Mouse (Mus musculus) liver, adult 2 months (tissue): ENCODE results near the gene Ppp6r3. TPM values are rescaled to one million over a fixed set of nuclear protein-coding genes. Genes with fewer than 3 reads are reported as not detected.
A peak's percentile ranks its signal among the peaks of the same experiment; 100 is the strongest.

Experiments
- DNase-seq: peaks from one replicate; pipeline ENCODE4 v3.0.0-alpha.2; 2011; ENCODE audit warnings: low read depth, low spot score; ENCODE audit errors: extremely low read depth
- H3K27ac ChIP-seq: fragments of 200-500 bp; replicated peaks from 2 replicates; pipeline ENCODE4 v1.5.1; 2012; ENCODE audit warnings: low read depth, mild to moderate bottlenecking, control low read depth, inconsistent platforms, low read length; ENCODE audit not compliant: insufficient read depth
- H3K27me3 ChIP-seq: fragments of 200-500 bp; 2 replicates; pipeline ENCODE4 v1.6.1; 2012; ENCODE audit warnings: mild to moderate bottlenecking, moderate library complexity, low read length, inconsistent platforms; ENCODE audit not compliant: control insufficient read depth, insufficient read depth
- H3K36me3 ChIP-seq: fragments of 200-500 bp; 2 replicates; pipeline ENCODE4 v1.6.1; 2012; ENCODE audit warnings: low read length, inconsistent platforms; ENCODE audit not compliant: control insufficient read depth, insufficient read depth
- H3K4me1 ChIP-seq: fragments of 200-500 bp; 2 replicates; pipeline ENCODE4 v1.6.1; 2011; ENCODE audit warnings: low read length; ENCODE audit not compliant: control insufficient read depth, insufficient read depth
- H3K4me3 ChIP-seq: fragments of 200-500 bp; 2 replicates; pipeline ENCODE4 v1.5.1; 2011; ENCODE audit warnings: low read depth, mild to moderate bottlenecking, control low read depth, low read length, moderate library complexity; ENCODE audit not compliant: insufficient read depth
- H3K79me2 ChIP-seq: fragments of 200-500 bp; 2 replicates; pipeline ENCODE4 v1.6.1; 2012; ENCODE audit warnings: inconsistent platforms, mild to moderate bottlenecking, low read length, moderate library complexity; ENCODE audit not compliant: control insufficient read depth, insufficient read depth
- H3K9ac ChIP-seq: fragments of 200-500 bp; 2 replicates; pipeline ENCODE4 v1.6.1; 2012; ENCODE audit warnings: low read depth, mild to moderate bottlenecking, control low read depth, inconsistent platforms, low read length
- CTCF ChIP-seq: fragments of 200-500 bp; IDR thresholded peaks from 2 replicates; pipeline ENCODE4 v1.5.1; 2011; ENCODE audit warnings: low read depth, low read length, control low read depth
- POLR2A ChIP-seq: fragments of 200-500 bp; IDR thresholded peaks from 2 replicates; pipeline ENCODE4 v1.6.1; 2011; ENCODE audit warnings: low read length, control low read depth; ENCODE audit not compliant: insufficient read depth; ENCODE audit errors: extremely low read depth
- WGBS: fragments of 180-500 bp; shearing (Covaris S2); methylation state at CpG from one replicate; pipeline ENCODE4 v1.1.7; 2018; 5-methylcytosine and 5-hydroxymethylcytosine counted together
- polyA plus RNA-seq: library from polyadenylated mRNA; depleted of rRNA; stranded (reverse); fragments of >200 nt; gene quantifications from 2 replicates; pipeline ENCODE4 v1.2.3, GENCODE M21; 2012
- total RNA-seq: library from RNA; depleted of rRNA; stranded (reverse); fragments of >200 nt; gene quantifications from 2 replicates; pipeline ENCODE4 v1.2.3, GENCODE M21; 2014

Ppp6r3 gene
- total and polyA plus RNA-seq, 2 experiments, result 27.7 to 63.7 TPM

GRCm38 (mm10) chr19:3613991-3614390, 38.4 kb upstream of the Ppp6r3 start:
- TF ChIP-seq POLR2A (no peak), CTCF (no peak)
- 49% methylated on average over 10 of the region's 10 CpGs for WGBS
- H3K4me3 ChIP-seq, result no peak overlapping the region
- H3K36me3 ChIP-seq, result peaks cover 28% of the 10 kb centered on the region
- H3K27me3 ChIP-seq, result no peaks in the 10 kb centered on the region
- peak; percentile 21 for DNase-seq
- 0 out of 2 replicates have a peak, but pooled peaks cover 3% of the 10 kb centered on the region for H3K4me1 ChIP-seq
- H3K9ac ChIP-seq, result no peak overlapping the region
- H3K27ac ChIP-seq, result no peak overlapping the region
- H3K79me2 ChIP-seq, result no peaks in the 10 kb centered on the region

DNA sequence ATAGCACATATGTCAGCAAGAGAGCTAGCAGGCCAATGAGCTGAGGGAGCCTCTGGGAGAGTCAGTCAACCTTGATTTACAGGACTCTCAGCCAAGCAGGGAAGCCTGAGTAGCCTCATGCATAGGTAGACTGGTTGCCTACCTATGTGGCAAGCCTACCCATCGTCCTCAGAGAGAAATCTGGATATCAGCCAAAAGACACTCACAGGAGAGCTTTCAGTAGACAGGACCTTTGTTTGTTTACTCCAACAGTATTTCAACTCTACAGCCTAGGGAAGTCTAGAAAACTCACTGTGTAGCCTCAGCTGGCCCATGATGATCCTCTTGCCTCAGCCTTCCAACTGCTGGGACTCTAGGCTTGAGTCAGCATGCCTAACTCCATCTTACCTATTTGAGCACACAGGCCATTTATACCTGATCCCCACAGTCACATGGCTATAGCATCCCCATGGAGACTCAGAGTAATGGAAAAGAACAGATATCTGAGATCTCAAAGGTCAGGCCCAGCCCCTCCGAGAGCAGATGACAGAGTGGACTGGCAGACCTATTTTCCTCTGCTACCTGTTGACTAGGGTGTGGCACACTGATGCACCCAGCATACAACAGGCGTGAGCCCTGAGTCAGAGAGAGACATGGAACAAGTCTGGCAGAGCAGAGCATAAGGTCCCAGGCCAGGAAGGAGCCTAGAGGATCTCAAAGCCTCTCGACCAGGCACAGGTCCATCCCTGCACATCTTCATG, 37.2 kb upstream of the Ppp6r3 start:
- 70% methylated on average over 4 of the region's 4 CpGs for whole genome bisulfite sequencing
- no peaks in the 10 kb centered on the region for H3K79me2 ChIP-seq
- no peak overlapping the region for H3K9ac ChIP-seq
- peaks cover 20% of the 10 kb centered on the region; the same call in 1 of the 2 replicates for H3K36me3 ChIP-seq
- no peak overlapping the region for H3K27ac ChIP-seq
- H3K4me3 ChIP-seq, result no peak overlapping the region
- TF ChIP-seq CTCF, result no peak
- no peak for TF ChIP-seq POLR2A
- DNase-seq, result peak; percentile 48
- no peaks in the 10 kb centered on the region for H3K27me3 ChIP-seq
- H3K4me1 ChIP-seq, result 0 out of 2 replicates have a peak, but pooled peaks cover 3% of the 10 kb centered on the region

DNA sequence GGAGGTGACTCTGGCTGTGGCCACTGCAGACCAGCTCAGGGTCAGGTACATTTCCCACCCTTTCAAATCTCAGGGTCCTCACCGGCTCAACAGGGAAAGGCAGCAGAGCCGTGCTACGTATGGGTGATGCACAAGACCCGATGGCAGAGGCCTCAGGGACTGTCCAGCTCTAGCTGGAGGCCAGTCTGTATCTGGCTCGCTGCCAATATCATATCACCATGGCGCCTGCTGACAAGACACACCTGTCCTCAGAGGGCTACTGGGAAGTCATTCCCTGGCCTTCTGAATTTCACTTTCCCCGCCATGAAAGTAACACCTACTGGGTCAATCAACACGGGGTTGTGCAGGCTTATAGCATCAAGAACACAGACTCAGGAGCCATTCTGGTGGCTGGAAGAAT, 36.2 kb upstream of the Ppp6r3 start:
- Histone ChIP-seq H3K36me3 (peaks cover 18% of the 10 kb centered on the region), H3K27ac (no peak overlapping the region), H3K4me1 (0 out of 2 replicates have a peak, but pooled peaks cover 3% of the 10 kb centered on the region), H3K4me3 (no peak overlapping the region), H3K27me3 (no peaks in the 10 kb centered on the region), H3K79me2 (no peaks in the 10 kb centered on the region), H3K9ac (no peak overlapping the region)
- WGBS, result 66% methylated on average over 8 of the region's 8 CpGs
- DNase-seq, result no peak
- TF ChIP-seq POLR2A, result no peak
- no peak for TF ChIP-seq CTCF

DNA sequence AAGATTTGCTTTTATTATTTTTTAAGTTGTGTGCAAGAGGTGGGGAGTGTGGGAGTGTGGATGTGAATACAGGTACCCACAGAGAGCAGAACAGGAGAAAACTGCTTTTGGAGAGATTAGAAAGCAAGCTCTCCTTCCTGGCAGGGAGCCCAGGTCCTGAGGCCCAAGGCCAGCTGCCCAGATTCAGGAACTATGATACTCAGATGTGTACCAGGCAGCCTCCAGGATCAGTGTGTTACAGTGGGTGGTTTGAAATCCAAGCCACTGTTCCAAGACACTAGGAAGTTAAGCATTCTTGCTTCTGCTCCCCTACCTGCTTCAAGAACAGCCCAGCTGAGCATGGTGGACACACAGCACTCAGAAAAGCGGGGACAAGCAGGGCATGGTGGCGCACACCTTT, 35.3 kb upstream of the Ppp6r3 start:
- Histone ChIP-seq H3K79me2 (no peaks in the 10 kb centered on the region), H3K9ac (no peak overlapping the region), H3K4me3 (no peak overlapping the region), H3K36me3 (peaks cover 18% of the 10 kb centered on the region), H3K4me1 (0 out of 2 replicates have a peak, but pooled peaks cover 3% of the 10 kb centered on the region), H3K27ac (no peak overlapping the region), H3K27me3 (no peaks in the 10 kb centered on the region)
- WGBS, result 100% methylated on average over 2 of the region's 2 CpGs
- TF ChIP-seq POLR2A (no peak), CTCF (no peak)
- DNase-seq, result no peak

DNA sequence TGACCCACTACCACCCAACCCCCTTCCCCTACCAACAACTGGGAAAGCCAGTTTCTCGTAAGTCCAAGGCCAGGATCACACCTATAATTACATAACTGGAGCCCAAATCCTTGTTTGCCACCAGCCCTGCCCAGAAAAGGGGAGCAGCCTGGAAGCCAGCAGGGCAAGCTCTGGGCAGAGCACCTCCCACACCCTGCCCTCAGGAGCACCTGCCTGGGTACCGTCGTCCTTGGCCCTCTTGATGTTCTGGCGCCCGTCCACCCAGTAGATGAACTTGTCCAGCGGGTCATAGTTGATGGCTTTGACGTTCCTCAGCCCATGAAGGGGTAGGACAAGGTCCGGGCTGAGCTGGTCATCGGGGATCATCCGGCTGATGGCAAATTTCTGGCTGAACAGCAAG, 34.3 kb upstream of the Ppp6r3 start:
- Histone ChIP-seq H3K4me3 (no peak overlapping the region), H3K36me3 (peaks cover 15% of the 10 kb centered on the region), H3K4me1 (0 out of 2 replicates have a peak, but pooled peaks cover 3% of the 10 kb centered on the region), H3K27ac (0 out of 2 replicates have a peak overlapping the region, but pooled peaks have one; percentile 10), H3K9ac (no peak overlapping the region), H3K27me3 (no peaks in the 10 kb centered on the region), H3K79me2 (no peaks in the 10 kb centered on the region)
- 21% methylated on average over 10 of the region's 10 CpGs for WGBS
- DNase-seq, result peak; percentile 89
- TF ChIP-seq CTCF (no peak), POLR2A (no peak)

GRCm38 (mm10) chr19:3594316-3594715, 18.8 kb upstream of the Ppp6r3 start:
- Histone ChIP-seq H3K36me3 (peaks cover 40% of the 10 kb centered on the region), H3K27ac (no peak overlapping the region), H3K79me2 (no peaks in the 10 kb centered on the region), H3K27me3 (no peaks in the 10 kb centered on the region), H3K9ac (no peak overlapping the region), H3K4me1 (no peaks in the 10 kb centered on the region), H3K4me3 (no peak overlapping the region)
- WGBS, result 79% methylated on average over 5 of the region's 5 CpGs
- TF ChIP-seq POLR2A (no peak), CTCF (no peak)
- DNase-seq, result no peak
